Mouse (Mus musculus): ENCODE results near the gene Gcm1. TPM values are rescaled to one million over a fixed set of nuclear protein-coding genes. Genes with fewer than 3 reads are reported as not detected.

Gcm1 gene
- polyA plus RNA-seq, 1 experiment from 2014 or later: not detected

DNA sequence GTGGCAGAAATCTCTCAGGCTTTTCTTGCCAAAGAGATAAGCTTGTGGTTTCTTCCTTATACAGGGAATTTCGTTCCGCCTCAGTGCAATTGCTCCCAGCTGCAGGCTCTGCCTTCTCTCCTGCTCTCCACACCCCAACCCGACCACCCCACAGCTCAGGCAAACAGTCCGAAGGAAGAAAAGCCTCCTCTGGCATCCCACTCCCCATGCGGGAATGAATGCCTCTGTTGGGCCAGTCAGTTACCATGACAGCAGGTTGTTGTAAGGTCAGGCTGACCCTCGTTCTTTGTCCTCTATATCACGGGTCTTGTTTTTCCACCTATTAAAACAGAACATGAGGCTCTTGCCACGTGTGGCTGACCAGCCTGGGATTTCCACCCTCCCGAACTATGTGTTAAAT is 30.5 kb upstream of the Gcm1 start:
- Histone ChIP-seq H3K36me3 (no peaks in the 10 kb centered on the region), H3K27ac (0 out of 2 replicates have a peak overlapping the region, but pooled peaks have one; percentile 20), H3K27me3 (no peaks in the 10 kb centered on the region), H3K4me1 (replicated peaks) (peaks cover 16% of the 10 kb centered on the region), H3K9ac (no peak overlapping the region), H3K4me3 (no peak overlapping the region), H3K4me2 (no peak overlapping the region), H3K9me3 (replicated peaks) (no peaks in the 10 kb centered on the region)
- no peak for ATAC-seq (replicated peaks; ENCODE audit: insufficient number of reproducible peaks, insufficient read depth, low FRiP score, low read depth)
- WGBS: 27% methylated on average over 9 of the region's 9 CpGs

GRCm38 (mm10) chr9:78022187-78022945 is 29.4 kb upstream of the Gcm1 start:
- Histone ChIP-seq H3K9ac (no peak overlapping the region), H3K4me2 (no peak overlapping the region), H3K4me3 (no peak overlapping the region), H3K9me3 (replicated peaks) (no peaks in the 10 kb centered on the region), H3K36me3 (no peaks in the 10 kb centered on the region), H3K27me3 (no peaks in the 10 kb centered on the region), H3K4me1 (replicated peaks) (peaks cover 16% of the 10 kb centered on the region), H3K27ac (no peak overlapping the region)
- 0 out of 2 replicates have a peak, but pooled peaks have one; percentile 12 for ATAC-seq (replicated peaks; ENCODE audit: insufficient number of reproducible peaks, insufficient read depth, low FRiP score, low read depth)
- 61% methylated on average over 8 of the region's 8 CpGs for WGBS

DNA sequence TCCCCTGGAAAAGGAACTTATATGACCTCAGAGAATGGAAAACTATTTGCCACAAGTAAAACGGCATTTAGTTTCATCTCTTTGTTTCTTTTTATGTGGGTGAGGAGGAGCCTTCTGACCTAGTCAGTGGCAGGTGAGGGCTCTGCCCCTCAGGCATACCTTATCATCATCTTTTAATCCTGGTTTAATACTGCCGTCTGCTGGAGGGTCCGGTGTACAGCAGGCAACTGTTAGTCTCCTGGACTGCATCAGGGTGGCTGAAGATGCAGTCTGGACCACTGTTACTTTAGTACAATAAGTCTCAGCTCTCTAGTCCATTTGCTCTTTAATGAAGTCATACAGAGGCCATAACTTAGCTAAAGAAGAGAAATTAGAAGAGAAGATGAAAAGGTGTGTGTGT is 26.9 kb upstream of the Gcm1 start:
- H3K36me3 ChIP-seq: no peaks in the 10 kb centered on the region
- H3K4me3 ChIP-seq: no peak overlapping the region
- no peak overlapping the region for H3K27ac ChIP-seq
- H3K4me2 ChIP-seq: no peak overlapping the region
- H3K9me3 ChIP-seq (replicated peaks): no peaks in the 10 kb centered on the region
- H3K4me1 ChIP-seq (replicated peaks): peaks cover 16% of the 10 kb centered on the region
- no peak for ATAC-seq (replicated peaks; ENCODE audit: insufficient number of reproducible peaks, insufficient read depth, low FRiP score, low read depth)
- no peak overlapping the region for H3K9ac ChIP-seq
- 11% methylated on average over 3 of the region's 3 CpGs for WGBS
- no peaks in the 10 kb centered on the region for H3K27me3 ChIP-seq

GRCm38 (mm10) chr9:78027099-78027498 is 24.6 kb upstream of the Gcm1 start:
- 61% methylated on average over 3 of the region's 3 CpGs for WGBS
- no peaks in the 10 kb centered on the region for H3K27me3 ChIP-seq
- no peak overlapping the region for H3K4me2 ChIP-seq
- no peak overlapping the region for H3K9ac ChIP-seq
- no peak overlapping the region for H3K4me3 ChIP-seq
- H3K4me1 ChIP-seq (replicated peaks): peaks cover 4% of the 10 kb centered on the region
- no peak overlapping the region for H3K27ac ChIP-seq
- ATAC-seq (replicated peaks; ENCODE audit: insufficient number of reproducible peaks, insufficient read depth, low FRiP score, low read depth): no peak
- H3K36me3 ChIP-seq: no peaks in the 10 kb centered on the region
- no peaks in the 10 kb centered on the region for H3K9me3 ChIP-seq (replicated peaks)

GRCm38 (mm10) chr9:78030835-78031456 is 20.8 kb upstream of the Gcm1 start:
- H3K9me3 ChIP-seq (replicated peaks): no peaks in the 10 kb centered on the region
- H3K27me3 ChIP-seq: no peaks in the 10 kb centered on the region
- H3K9ac ChIP-seq: no peak overlapping the region
- no peak overlapping the region for H3K4me3 ChIP-seq
- H3K4me2 ChIP-seq: no peak overlapping the region
- no peak overlapping the region for H3K27ac ChIP-seq
- ATAC-seq (replicated peaks; ENCODE audit: insufficient number of reproducible peaks, insufficient read depth, low FRiP score, low read depth): no peak
- H3K36me3 ChIP-seq: no peaks in the 10 kb centered on the region
- no peaks in the 10 kb centered on the region for H3K4me1 ChIP-seq (replicated peaks)
- 84% methylated on average over 10 of the region's 10 CpGs for WGBS

- no peak overlapping the region for H3K9ac ChIP-seq
- WGBS: 83% methylated on average over 4 of the region's 4 CpGs
- H3K4me3 ChIP-seq: no peak overlapping the region
- H3K27ac ChIP-seq: no peak overlapping the region
- no peak overlapping the region for H3K4me2 ChIP-seq
- ATAC-seq (replicated peaks; ENCODE audit: insufficient number of reproducible peaks, insufficient read depth, low FRiP score, low read depth): no peak
- H3K36me3 ChIP-seq: no peaks in the 10 kb centered on the region
- H3K4me1 ChIP-seq (replicated peaks): no peaks in the 10 kb centered on the region
- H3K27me3 ChIP-seq: no peaks in the 10 kb centered on the region
- H3K9me3 ChIP-seq (replicated peaks): no peaks in the 10 kb centered on the region
Measured at GRCm38 (mm10) chr9:78032930-78033329, 18.8 kb upstream of the Gcm1 start.

GRCm38 (mm10) chr9:78035296-78035695 is 16.4 kb upstream of the Gcm1 start:
- Histone ChIP-seq H3K9ac (no peak overlapping the region), H3K27me3 (no peaks in the 10 kb centered on the region), H3K9me3 (replicated peaks) (no peaks in the 10 kb centered on the region), H3K4me3 (no peak overlapping the region), H3K27ac (no peak overlapping the region), H3K4me2 (no peak overlapping the region), H3K4me1 (replicated peaks) (0 out of 2 replicates have a peak, but pooled peaks cover 3% of the 10 kb centered on the region), H3K36me3 (no peaks in the 10 kb centered on the region)
- no peak for ATAC-seq (replicated peaks; ENCODE audit: insufficient number of reproducible peaks, insufficient read depth, low FRiP score, low read depth)
- 76% methylated on average over 5 of the region's 5 CpGs for WGBS

- Histone ChIP-seq H3K4me3 (no peak overlapping the region), H3K4me1 (replicated peaks) (0 out of 2 replicates have a peak, but pooled peaks cover 3% of the 10 kb centered on the region), H3K27ac (no peak overlapping the region), H3K9me3 (replicated peaks) (no peaks in the 10 kb centered on the region), H3K9ac (no peak overlapping the region), H3K27me3 (no peaks in the 10 kb centered on the region), H3K4me2 (no peak overlapping the region), H3K36me3 (no peaks in the 10 kb centered on the region)
- WGBS: 77% methylated on average over 8 of the region's 8 CpGs
- no peak for ATAC-seq (replicated peaks; ENCODE audit: insufficient number of reproducible peaks, insufficient read depth, low FRiP score, low read depth)
Measured at GRCm38 (mm10) chr9:78035831-78036230, 15.9 kb upstream of the Gcm1 start.

DNA sequence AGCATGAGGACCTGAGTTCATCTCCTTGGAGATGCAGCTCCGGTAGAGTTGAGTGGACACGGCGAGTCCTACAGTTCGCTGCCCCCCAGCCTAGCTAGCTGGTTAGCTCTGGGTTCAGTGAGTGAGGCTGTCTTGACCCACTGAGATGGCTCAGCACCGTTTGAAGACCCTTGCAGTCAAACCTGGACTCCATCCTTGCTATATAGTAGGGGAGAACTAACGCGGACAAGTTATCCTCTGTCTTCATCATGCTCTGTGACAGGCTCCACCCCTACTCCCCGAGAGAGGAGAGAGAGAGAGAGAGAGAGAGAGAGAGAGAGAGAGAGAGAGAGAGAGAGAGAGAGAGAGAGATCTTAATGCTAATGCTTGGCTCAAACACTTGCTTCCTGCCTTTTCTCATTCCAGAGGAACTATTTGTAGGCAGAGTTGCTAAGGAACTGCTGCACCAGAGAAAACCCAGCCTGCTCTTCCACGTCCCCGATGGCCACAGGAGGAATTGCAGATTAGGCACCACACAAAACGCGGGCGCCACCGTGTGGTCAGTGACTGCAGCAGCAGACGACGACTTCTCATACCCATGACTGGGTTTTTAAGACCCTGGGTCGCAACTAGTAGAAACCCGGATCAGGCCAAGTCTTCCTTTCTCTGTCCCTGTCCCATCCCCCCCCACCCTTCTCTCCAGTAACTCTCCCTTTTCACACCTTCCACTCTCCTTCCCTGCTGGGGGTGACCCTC is 12.8 kb upstream of the Gcm1 start:
- 0 out of 2 replicates have a peak, but pooled peaks cover 3% of the 10 kb centered on the region for H3K4me1 ChIP-seq (replicated peaks)
- H3K9me3 ChIP-seq (replicated peaks): no peaks in the 10 kb centered on the region
- ATAC-seq (replicated peaks; ENCODE audit: insufficient number of reproducible peaks, insufficient read depth, low FRiP score, low read depth): peak; percentile 29; the same call in 1 of the 2 replicates
- WGBS: 35% methylated on average over 18 of the region's 18 CpGs
- no peak overlapping the region for H3K9ac ChIP-seq
- H3K4me3 ChIP-seq: no peak overlapping the region
- H3K27me3 ChIP-seq: no peaks in the 10 kb centered on the region
- H3K27ac ChIP-seq: no peak overlapping the region
- no peaks in the 10 kb centered on the region for H3K36me3 ChIP-seq
- peak overlapping the region; percentile 29; the same call in 1 of the 2 replicates for H3K4me2 ChIP-seq

GRCm38 (mm10) chr9:78045171-78045570 is 6.6 kb upstream of the Gcm1 start:
- peaks cover 13% of the 10 kb centered on the region for H3K4me1 ChIP-seq (replicated peaks)
- H3K36me3 ChIP-seq: no peaks in the 10 kb centered on the region
- H3K27ac ChIP-seq: peak overlapping the region; percentile 74
- WGBS: 37% methylated on average over 6 of the region's 6 CpGs
- no peaks in the 10 kb centered on the region for H3K27me3 ChIP-seq
- peak; percentile 79 for ATAC-seq (replicated peaks; ENCODE audit: insufficient number of reproducible peaks, insufficient read depth, low FRiP score, low read depth)
- no peaks in the 10 kb centered on the region for H3K9me3 ChIP-seq (replicated peaks)
- H3K4me3 ChIP-seq: no peak overlapping the region
- H3K9ac ChIP-seq: no peak overlapping the region
- H3K4me2 ChIP-seq: no peak overlapping the region

DNA sequence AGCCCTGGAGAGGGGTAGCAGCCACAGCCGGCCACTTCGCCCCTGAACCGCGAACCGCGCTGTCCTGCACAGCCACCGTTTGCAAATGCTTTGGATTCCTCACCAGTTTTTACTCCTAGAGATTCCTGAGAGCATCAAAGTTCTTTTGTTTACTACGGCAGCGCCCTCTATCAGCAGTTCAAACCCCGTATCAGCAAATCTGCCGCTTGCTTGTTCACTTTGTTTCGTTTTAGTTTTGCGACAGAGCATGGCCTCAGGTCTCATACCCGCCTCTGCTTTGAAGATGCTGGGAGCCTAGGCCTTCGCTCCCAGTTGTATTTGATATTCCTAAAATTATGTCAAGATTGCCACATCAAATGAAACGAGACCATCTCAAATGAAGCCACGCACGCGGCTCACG is 5.0 kb upstream of the Gcm1 start:
- H3K27me3 ChIP-seq: no peaks in the 10 kb centered on the region
- 28% methylated on average over 20 of the region's 20 CpGs for WGBS
- H3K36me3 ChIP-seq: no peaks in the 10 kb centered on the region
- peaks cover 13% of the 10 kb centered on the region for H3K4me1 ChIP-seq (replicated peaks)
- no peaks in the 10 kb centered on the region for H3K9me3 ChIP-seq (replicated peaks)
- no peak overlapping the region for H3K27ac ChIP-seq
- peak overlapping the region; percentile 24 for H3K4me3 ChIP-seq
- no peak overlapping the region for H3K9ac ChIP-seq
- no peak for ATAC-seq (replicated peaks; ENCODE audit: insufficient number of reproducible peaks, insufficient read depth, low FRiP score, low read depth)
- peak overlapping the region; percentile 44 for H3K4me2 ChIP-seq

All from heart, embryonic 15.5 days (tissue).